Mouse (Mus musculus): ENCODE data around the gene Ache.
A peak's percentile ranks its signal among the peaks of the same experiment; 100 is the strongest.

Gene Ache

DNA sequence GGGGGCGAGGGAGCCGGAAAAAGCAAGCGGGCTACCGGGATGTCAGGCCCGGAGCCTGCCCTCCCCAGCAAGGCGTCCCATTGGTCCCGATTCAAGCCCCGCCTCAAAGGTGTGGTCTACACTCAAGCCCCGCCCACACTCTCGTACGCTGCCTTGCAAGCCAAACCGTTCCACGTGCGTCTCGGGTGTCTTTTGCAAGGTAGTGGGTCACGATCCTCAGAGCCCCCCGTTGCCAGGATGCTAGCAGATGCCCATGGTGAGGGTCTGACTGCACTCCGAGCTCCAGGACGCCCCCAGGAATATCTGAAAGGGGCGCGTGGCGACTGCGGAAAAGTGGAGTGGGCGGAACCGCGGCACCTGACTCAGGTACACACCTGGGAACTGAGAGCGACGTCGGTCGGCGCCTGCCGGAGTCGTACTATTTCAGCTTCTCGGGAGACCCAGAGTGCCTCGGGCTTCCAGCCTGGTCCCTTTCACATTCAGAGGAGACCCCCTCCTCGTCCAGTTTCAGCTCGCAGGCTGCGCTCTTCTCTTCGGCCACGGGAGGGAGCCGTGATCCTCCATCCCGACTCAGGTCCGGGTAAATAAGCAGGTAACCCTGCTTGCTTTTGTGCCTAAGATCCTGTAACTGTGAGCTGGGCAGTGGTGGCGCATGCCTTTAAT is 46.3 kb downstream of the Ache start, which contains the start of gene Slc12a9:
Slc12a9 (minus strand) TSS at position 86 of the 663 bp plus-strand sequence.
- DNase-seq (ENCODE audit: extremely low spot score, low spot score) = peak; percentile 90

- DNase-seq (ENCODE audit: extremely low spot score, low spot score) = no peak
Measured at GRCm38 (mm10) chr5:137334317-137334716, 47.0 kb downstream of the Ache start.

DNA sequence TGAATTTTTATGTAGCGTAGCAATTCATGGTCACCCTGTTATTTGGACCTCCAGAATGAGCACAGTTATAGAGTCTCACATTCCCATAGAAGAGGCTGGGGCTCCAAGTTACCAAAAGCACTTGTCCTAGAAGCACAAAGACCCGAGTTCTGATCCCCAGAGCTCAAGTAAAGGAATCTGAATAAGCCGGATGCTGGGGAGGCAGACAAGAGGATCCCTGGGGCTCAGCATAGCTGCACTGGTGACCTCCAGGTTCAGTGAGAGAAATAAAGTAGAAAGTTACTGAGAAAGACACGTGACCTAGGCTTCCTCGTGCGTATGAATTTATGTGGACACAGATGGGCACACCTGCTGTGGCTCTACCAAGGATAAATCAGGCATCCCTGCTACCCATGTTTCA is 47.7 kb downstream of the Ache start:
- no peak for DNase-seq (ENCODE audit: extremely low spot score, low spot score)

DNA sequence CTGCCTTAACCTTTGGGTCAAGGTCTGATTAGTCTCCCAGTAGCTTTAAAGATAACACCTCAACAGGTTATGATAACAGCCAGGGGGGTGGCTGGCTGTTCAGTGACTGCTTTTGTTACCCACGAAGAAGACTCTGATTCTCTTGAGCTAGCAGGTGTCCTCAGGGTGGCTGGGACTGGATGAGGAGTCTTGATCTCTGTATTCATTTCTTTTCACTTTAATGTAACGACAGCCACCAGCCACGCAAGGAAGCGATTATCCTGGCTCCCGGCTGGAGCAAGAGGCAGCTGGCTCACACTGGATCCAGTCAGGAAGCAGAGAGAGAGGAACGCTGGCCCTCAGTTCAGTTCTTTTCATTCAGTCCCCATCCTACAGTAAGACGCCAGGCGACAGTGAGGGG is 49.9 kb downstream of the Ache start:
- no peak for DNase-seq (ENCODE audit: extremely low spot score, low spot score)

DNA sequence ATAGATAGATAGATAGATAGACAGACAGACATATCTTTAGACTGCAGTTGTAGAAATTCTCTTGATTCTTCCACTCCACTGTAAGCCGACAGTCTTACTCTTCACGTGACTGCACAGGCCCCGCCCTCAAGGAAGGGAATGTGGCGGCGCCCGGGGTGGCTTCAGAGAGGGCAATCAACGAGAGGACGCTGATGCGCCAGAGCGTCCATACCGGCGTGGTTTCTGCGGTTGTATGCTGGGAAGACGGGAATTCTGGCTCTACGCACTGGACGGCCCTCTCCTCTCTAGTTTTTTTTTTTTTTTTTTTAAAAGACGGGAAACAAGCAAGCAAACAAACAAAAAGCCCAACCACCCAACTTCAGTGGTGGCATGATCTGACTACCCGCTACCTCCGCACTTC is 50.9 kb downstream of the Ache start:
- DNase-seq (ENCODE audit: extremely low spot score, low spot score) = peak; percentile 85

- peak; percentile 52 for DNase-seq (ENCODE audit: extremely low spot score, low spot score)
Measured at GRCm38 (mm10) chr5:137338663-137339289, 51.5 kb downstream of the Ache start.

GRCm38 (mm10) chr5:137339290-137339979 is 52.1 kb downstream of the Ache start:
- peak; percentile 30 for DNase-seq (ENCODE audit: extremely low spot score, low spot score)

- no peak for DNase-seq (ENCODE audit: extremely low spot score, low spot score)
Measured at GRCm38 (mm10) chr5:137340222-137340621, 52.9 kb downstream of the Ache start.

- DNase-seq (ENCODE audit: extremely low spot score, low spot score) = no peak
Measured at GRCm38 (mm10) chr5:137342407-137343012, 55.2 kb downstream of the Ache start.

DNA sequence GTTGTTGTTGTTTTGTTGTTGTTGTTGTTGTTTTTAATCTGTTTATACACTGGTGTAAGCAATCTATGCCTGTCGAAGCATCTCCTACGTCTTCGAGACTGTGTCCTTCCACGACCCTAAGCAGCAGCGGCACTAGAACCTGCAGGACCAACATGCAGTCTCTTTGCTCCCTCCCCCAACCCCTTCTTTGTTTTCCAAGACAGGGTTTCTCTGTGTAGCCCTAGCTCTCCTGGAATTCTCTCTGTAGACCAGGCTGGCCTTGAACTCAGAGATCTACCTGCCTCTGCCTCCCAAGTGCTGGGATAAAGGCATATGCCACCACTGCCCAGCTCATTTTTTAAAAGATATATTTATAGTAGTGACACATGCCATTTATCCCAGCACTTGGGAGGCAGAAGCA is 56.1 kb downstream of the Ache start:
- no peak for DNase-seq (ENCODE audit: extremely low spot score, low spot score)

DNA sequence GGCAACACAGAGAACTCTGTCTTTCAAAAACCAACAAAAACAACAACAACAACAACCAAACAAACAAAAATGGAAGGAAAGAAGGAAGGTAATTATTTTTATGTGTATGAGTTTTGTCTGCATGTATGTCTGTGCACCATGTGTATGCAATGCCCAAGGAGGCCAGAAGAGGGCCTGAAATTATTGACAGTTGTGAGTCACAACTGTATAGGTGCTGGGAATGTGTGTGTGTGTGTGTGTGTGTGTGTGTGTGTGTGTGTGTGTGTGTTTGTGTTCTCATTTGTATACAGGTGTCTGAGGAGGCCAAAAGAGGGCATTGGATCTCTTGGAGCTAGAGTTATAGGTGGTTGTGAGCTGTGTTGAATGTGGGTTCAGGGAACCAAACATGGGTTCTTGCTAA is 56.5 kb downstream of the Ache start:
- DNase-seq (ENCODE audit: extremely low spot score, low spot score) = no peak
